8 mouse cellular contexts compared by ENCODE assay signal in the genomic region with DNA sequence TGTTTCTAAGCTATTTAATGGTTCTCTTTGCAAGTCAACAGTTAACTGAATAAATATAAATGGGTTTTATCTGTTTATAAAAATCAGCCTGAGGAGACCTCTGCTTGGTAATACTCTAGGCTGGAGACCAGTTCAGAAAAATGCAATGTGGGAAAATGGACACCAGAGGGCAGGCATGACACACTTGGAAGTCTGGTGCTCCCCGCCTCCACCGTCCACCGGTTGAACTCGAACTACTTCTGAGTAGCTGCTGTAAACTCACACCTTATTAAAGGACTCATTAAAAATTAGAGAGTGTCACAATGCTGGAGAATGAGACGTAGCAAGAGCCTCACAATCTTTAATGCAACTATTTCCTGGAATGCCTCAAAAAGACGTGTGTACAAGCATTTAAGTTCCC. TPM values are rescaled to one million over a fixed set of nuclear protein-coding genes. Genes with fewer than 3 reads are reported as not detected.
DNase-seq lines count a peak whose midpoint lies in the region; ATAC-seq and TF ChIP-seq lines count a peak whose summit lies in the region.

No protein-coding gene starts in this region.

- no peaks in the 10 kb centered on the region for H3K36me3 ChIP-seq in intestine, embryonic 16.5 days (ENCODE audit: control insufficient read depth, insufficient read depth, low read length)
- no peaks in the 10 kb centered on the region for H3K36me3 ChIP-seq in midbrain, embryonic 12.5 days

- H3K27ac ChIP-seq in gastrocnemius, adult 2 months = no peak overlapping the region
- no peak overlapping the region for H3K27ac ChIP-seq in intestine, embryonic 16.5 days (ENCODE audit: low read length)
- no peak overlapping the region for H3K27ac ChIP-seq in midbrain, embryonic 12.5 days (replicated peaks)

- H3K9ac ChIP-seq in intestine, embryonic 16.5 days (ENCODE audit: low read depth, low read length) = no peak overlapping the region
- H3K9ac ChIP-seq in midbrain, embryonic 12.5 days (replicated peaks) = no peak overlapping the region

- intact Hi-C loops in gastrocnemius, adult 2 months (cut with DNase I) = loop anchor here (2.0 kb wide), 1 partner anchor 647 kb away; no protein-coding TSS in a partner anchor
- intact Hi-C loops in left cerebral cortex, postnatal 14 days (cut with DNase I) = loop anchor here (10.0 kb wide), 2 partner anchors 111 to 811 kb away; no protein-coding TSS in a partner anchor

- no peaks in the 10 kb centered on the region; the same call in 1 of the 2 replicates for H3K27me3 ChIP-seq in intestine, embryonic 16.5 days (replicated peaks; ENCODE audit: control insufficient read depth, insufficient read depth, low read length)
- H3K27me3 ChIP-seq in midbrain, embryonic 12.5 days = no peaks in the 10 kb centered on the region

- peak; percentile 70 for DNase-seq in gastrocnemius, adult 18-20 months (ENCODE audit: low spot score)
- no peak for DNase-seq in gastrocnemius, postnatal 25 days
- DNase-seq in cerebellum, postnatal 14 days = peak; percentile 79 to 85
- DNase-seq in gastrocnemius, adult 2 months = peak; percentile 71
- DNase-seq in left cerebral cortex, postnatal 14 days (ENCODE audit: low spot score in 2 of 2) = peak; percentile 81 to 82
- peak; percentile 13 for DNase-seq in skeletal muscle tissue, adult 2 months (ENCODE audit: low read depth, low spot score)

- 10% methylated on average over 6 of the region's 6 CpGs for WGBS in intestine, embryonic 16.5 days
- 8% methylated on average over 6 of the region's 6 CpGs for WGBS in midbrain, embryonic 12.5 days

- H3K4me2 ChIP-seq in intestine, embryonic 16.5 days (ENCODE audit: low read depth, low read length) = no peak overlapping the region
- no peak overlapping the region for H3K4me2 ChIP-seq in midbrain, embryonic 12.5 days (replicated peaks)

- peak; percentile 81 for ATAC-seq in intestine, embryonic 16.5 days
- peak; percentile 88 for ATAC-seq in midbrain, embryonic 12.5 days (ENCODE audit: low FRiP score, low read depth)

- peak; percentile 86 for TF ChIP-seq CTCF in gastrocnemius, adult 2 months (IDR thresholded peaks at IDR 0.05)

- H3K4me3 ChIP-seq in gastrocnemius, adult 2 months = no peak overlapping the region
- H3K4me3 ChIP-seq in intestine, embryonic 16.5 days (ENCODE audit: low read length) = no peak overlapping the region
- H3K4me3 ChIP-seq in midbrain, embryonic 12.5 days = no peak overlapping the region

- H3K4me1 ChIP-seq in intestine, embryonic 16.5 days (ENCODE audit: control insufficient read depth, insufficient read depth, low read length) = no peaks in the 10 kb centered on the region
- no peaks in the 10 kb centered on the region for H3K4me1 ChIP-seq in midbrain, embryonic 12.5 days

- H3K9me3 ChIP-seq in intestine, embryonic 16.5 days (ENCODE audit: control insufficient read depth, low read length) = no peaks in the 10 kb centered on the region
- H3K9me3 ChIP-seq in midbrain, embryonic 12.5 days = no peaks in the 10 kb centered on the region

RNA-seq across cellular contexts. Expression of a gene that starts 27.5 kb away (rescaled TPM):
- total RNA-seq in gastrocnemius, adult 18-20 months (2021) = 10 to 100 TPM; 34.1 to 36.0 TPM
- 10 to 100 TPM; 27.5 to 28.7 TPM for total RNA-seq in gastrocnemius, postnatal 25 days (2021)
- 10 to 100 TPM; 33.0 to 44.0 TPM for total RNA-seq in gastrocnemius, adult 2 months (2021)
- polyA plus RNA-seq in intestine, embryonic 16.5 days (2015; fragmentation: Nextera tagmentation; extraction: Ambion mirVana) = 35.1 and 41.4 TPM in 2 replicates
- total RNA-seq in left cerebral cortex, postnatal 14 days (2021) = 10 to 100 TPM; 14.2 to 17.0 TPM
- 39.8 and 47.9 TPM in 2 replicates for polyA plus RNA-seq in midbrain, embryonic 12.5 days (2016; fragmentation: Nextera tagmentation; extraction: Ambion mirVana)
